In genomic region chr3:159760293-159760692, GRCm38 (mm10) we compare ENCODE assay signal across 17 mouse cellular contexts.
"Had no signal": no experiment of that assay in that cellular context is flagged by ENCODE, and none has a peak within 500 bp of the region (broad histone marks: within the 10 kb centered on the region; RNA-seq: fewer than 3 reads in every experiment).

No protein-coding gene starts in this region.

- H3K4me1 ChIP-seq: neural tube, embryonic 12.5 days; neural tube, embryonic 13.5 days; neural tube, embryonic 15.5 days; stomach, embryonic 15.5 days had no signal

- H3K4me2 ChIP-seq: neural tube, embryonic 12.5 days; neural tube, embryonic 13.5 days; neural tube, embryonic 15.5 days; stomach, embryonic 15.5 days had no signal

- H3K27ac ChIP-seq: neural tube, embryonic 12.5 days; neural tube, embryonic 13.5 days; neural tube, embryonic 15.5 days; stomach, embryonic 15.5 days; stomach, postnatal 0 days had no signal

- H3K9me3 ChIP-seq: neural tube, embryonic 12.5 days; neural tube, embryonic 13.5 days; neural tube, embryonic 15.5 days; stomach, embryonic 15.5 days had no signal

- H3K27me3 ChIP-seq: neural tube, embryonic 12.5 days; neural tube, embryonic 13.5 days; neural tube, embryonic 15.5 days; stomach, embryonic 15.5 days had no signal

- DNase-seq: retina, postnatal 1 day; right cerebral cortex, adult 18-20 months; right cerebral cortex, postnatal 14 days; right cerebral cortex, postnatal 25 days; right cerebral cortex, postnatal 4 days; spleen, adult 18-20 months; thymus, adult 18-20 months; thymus, adult 2 months; thymus, postnatal 14 days; thymus, postnatal 25 days; thymus, postnatal 36 days; thymus, postnatal 4 days had no signal

- H3K9ac ChIP-seq: neural tube, embryonic 12.5 days; neural tube, embryonic 13.5 days; neural tube, embryonic 15.5 days; stomach, embryonic 15.5 days had no signal

- H3K36me3 ChIP-seq: neural tube, embryonic 12.5 days; neural tube, embryonic 13.5 days; neural tube, embryonic 15.5 days; stomach, embryonic 15.5 days had no signal

- H3K4me3 ChIP-seq: neural tube, embryonic 12.5 days; neural tube, embryonic 13.5 days; neural tube, embryonic 15.5 days; stomach, embryonic 15.5 days had no signal
